18 mouse cellular contexts compared by ENCODE assay signal in genomic region chr11:77464684-77465083, GRCm38 (mm10). TPM values are rescaled to one million over a fixed set of nuclear protein-coding genes. Genes with fewer than 3 reads are reported as not detected.
A peak's percentile ranks its signal among the peaks of the same experiment; 100 is the strongest.
DNase-seq lines count a peak whose midpoint lies in the region; ATAC-seq and TF ChIP-seq lines count a peak whose summit lies in the region.
"Had no signal": no experiment of that assay in that cellular context is flagged by ENCODE, and none has a peak within 500 bp of the region (broad histone marks: within the 10 kb centered on the region; RNA-seq: fewer than 3 reads in every experiment).

No protein-coding gene starts in this region.

- H3K4me2 ChIP-seq in midbrain, embryonic 16.5 days (ENCODE audit: low read length), result no peak overlapping the region
- H3K4me2 ChIP-seq: hindbrain, embryonic 12.5 days; midbrain, embryonic 15.5 days; neural tube, embryonic 13.5 days had no signal

- in situ Hi-C loops in Patski (cut with MboI; ENCODE audit: low pct_unique_long_range_greater_than_20kb), result no loop called here

- DNase-seq in urinary bladder, adult 18-20 months (ENCODE audit: low spot score in 2 of 2), result peak; percentile 33 to 35
- no peak for DNase-seq in urinary bladder, adult 2 months (ENCODE audit: low spot score)
- DNase-seq in Patski (ENCODE audit: low read depth, low spot score), result peak; percentile 56
- peak; percentile 77 for DNase-seq in heart, postnatal 4 days
- no peak for DNase-seq in spleen, adult 18-20 months
- no peak for DNase-seq in thymus, postnatal 4 days
- DNase-seq: cerebellum, adult 8-10 months; embryo, embryonic 11 days; forebrain, postnatal 0 days; kidney, postnatal 14 days; left cerebral cortex, postnatal 4 days had no signal

- no peak for TF ChIP-seq POLR2A in embryonic fibroblast, embryonic 13.5 days (IDR thresholded peaks at IDR 0.05; ENCODE audit: low read depth, low read length)

- no peak overlapping the region for H3K4me3 ChIP-seq in embryonic fibroblast, embryonic 13.5 days (ENCODE audit: insufficient read depth, low read length)
- no peak overlapping the region for H3K4me3 ChIP-seq in midbrain, embryonic 16.5 days (ENCODE audit: low read depth, low read length)
- H3K4me3 ChIP-seq: hindbrain, embryonic 12.5 days; midbrain, embryonic 15.5 days; neural tube, embryonic 13.5 days had no signal

- peak overlapping the region; percentile 6; the same call in 1 of the 2 replicates for H3K27ac ChIP-seq in embryonic fibroblast, embryonic 13.5 days (ENCODE audit: insufficient read depth, low read length)
- H3K27ac ChIP-seq in midbrain, embryonic 16.5 days (ENCODE audit: low read length), result no peak overlapping the region
- H3K27ac ChIP-seq: hindbrain, embryonic 12.5 days; liver, embryonic 14.5 days; midbrain, embryonic 15.5 days; neural tube, embryonic 13.5 days had no signal

- peaks cover 6% of the 10 kb centered on the region; the same call in 1 of the 2 replicates for H3K4me1 ChIP-seq in embryonic fibroblast, embryonic 13.5 days (ENCODE audit: control insufficient read depth, insufficient read depth, low read length)
- H3K4me1 ChIP-seq in midbrain, embryonic 16.5 days (ENCODE audit: control insufficient read depth, insufficient read depth, low read length), result peaks cover 10% of the 10 kb centered on the region

- WGBS in midbrain, embryonic 16.5 days, result 41% methylated on average over 4 of the region's 4 CpGs

- no peak for ATAC-seq in Patski
- ATAC-seq in midbrain, embryonic 16.5 days, result no peak
- ATAC-seq: forebrain, postnatal 0 days; intestine, embryonic 16.5 days; midbrain, embryonic 15.5 days had no signal

- POLR2A ChIA-PET in Patski (lab: Charles Lee), result no interaction called here

- no peak overlapping the region for H3K9ac ChIP-seq in midbrain, embryonic 16.5 days (ENCODE audit: low read depth, low read length)
- H3K9ac ChIP-seq: forebrain, postnatal 0 days; hindbrain, embryonic 12.5 days; liver, embryonic 14.5 days; midbrain, embryonic 15.5 days; neural tube, embryonic 13.5 days had no signal

- 0 out of 2 replicates have a peak, but pooled peaks cover 3% of the 10 kb centered on the region for H3K36me3 ChIP-seq in midbrain, embryonic 16.5 days (ENCODE audit: control insufficient read depth, insufficient read depth, low read length)
- H3K36me3 ChIP-seq: hindbrain, embryonic 12.5 days; midbrain, embryonic 15.5 days; neural tube, embryonic 13.5 days had no signal

- H3K9me3 ChIP-seq in midbrain, embryonic 16.5 days (replicated peaks; ENCODE audit: control insufficient read depth, low read length, poor library complexity, severe bottlenecking), result no peaks in the 10 kb centered on the region
- H3K9me3 ChIP-seq: hindbrain, embryonic 12.5 days; midbrain, embryonic 15.5 days; neural tube, embryonic 13.5 days had no signal

- H3K27me3 ChIP-seq in Patski, result no peaks in the 10 kb centered on the region
- peaks cover 44% of the 10 kb centered on the region for H3K27me3 ChIP-seq in midbrain, embryonic 16.5 days (ENCODE audit: control insufficient read depth, insufficient read depth, low read depth, low read length)

- CTCF ChIA-PET in Patski (lab: Charles Lee), result no interaction called here

- no peak for TF ChIP-seq CTCF in Patski (IDR thresholded peaks at IDR 0.05)
- no peak for TF ChIP-seq CTCF in embryonic fibroblast, embryonic 13.5 days (IDR thresholded peaks at IDR 0.05; ENCODE audit: borderline replicate concordance, insufficient read depth, low read length)

RNA-seq across cellular contexts. Expression of gene Coro6, which starts 2.5 kb away (rescaled TPM):
- polyA plus RNA-seq in urinary bladder, adult 2 months (2012; rRNA removed), result 16.2 and 19.9 TPM in 2 replicates
- 18.0 TPM for polyA plus RNA-seq in Patski (2021)
- 2.1 and 4.7 TPM in 2 replicates for polyA plus RNA-seq in embryonic fibroblast, embryonic 13.5 days (2011; ENCODE audit: insufficient read length, low read depth, missing spikeins)
- 100 to 1,000 TPM; 190 to 194 TPM for total RNA-seq in heart, postnatal 4 days (2021)
- 0.19 and 0.39 TPM in 2 replicates for polyA plus RNA-seq in midbrain, embryonic 16.5 days (2015; fragmentation: Nextera tagmentation; extraction: Ambion mirVana)
- polyA plus RNA-seq: intestine, embryonic 16.5 days had no signal

RNA-seq across cellular contexts. Expression of gene Ankrd13b, which starts 24.8 kb away (rescaled TPM):
- 21.8 and 22.3 TPM in 2 replicates for polyA plus RNA-seq in urinary bladder, adult 2 months (2012; rRNA removed)
- polyA plus RNA-seq in Patski (2021), result 30.0 TPM
- 12.3 and 15.6 TPM in 2 replicates for polyA plus RNA-seq in embryonic fibroblast, embryonic 13.5 days (2011; ENCODE audit: insufficient read length, low read depth, missing spikeins)
- 10 to 100 TPM; 17.3 to 17.4 TPM for total RNA-seq in heart, postnatal 4 days (2021)
- 31.9 and 33.7 TPM in 2 replicates for polyA plus RNA-seq in midbrain, embryonic 16.5 days (2015; fragmentation: Nextera tagmentation; extraction: Ambion mirVana)

RNA-seq across cellular contexts. Expression of gene Git1, which starts 28.7 kb away (rescaled TPM):
- polyA plus RNA-seq in urinary bladder, adult 2 months (2012; rRNA removed), result 24.7 and 37.0 TPM in 2 replicates
- polyA plus RNA-seq in Patski (2021), result 76.8 TPM
- polyA plus RNA-seq in embryonic fibroblast, embryonic 13.5 days (2011; ENCODE audit: insufficient read length, low read depth, missing spikeins), result 37.9 and 41.2 TPM in 2 replicates
- total RNA-seq in heart, postnatal 4 days (2021), result 10 to 100 TPM; 76.8 to 81.0 TPM
- polyA plus RNA-seq in midbrain, embryonic 16.5 days (2015; fragmentation: Nextera tagmentation; extraction: Ambion mirVana), result 15.9 and 17.3 TPM in 2 replicates

RNA-seq across cellular contexts. Expression of gene Abhd15, which starts 50.2 kb away (rescaled TPM):
- polyA plus RNA-seq in urinary bladder, adult 2 months (2012; rRNA removed), result 0.71 and 1.1 TPM in 2 replicates
- 0.15 TPM for polyA plus RNA-seq in Patski (2021)
- 0.37 and 1.0 TPM in 2 replicates for polyA plus RNA-seq in embryonic fibroblast, embryonic 13.5 days (2011; ENCODE audit: insufficient read length, low read depth, missing spikeins)
- total RNA-seq in heart, postnatal 4 days (2021), result 1 to 10 TPM; 1.4 to 1.5 TPM
- 2.4 and 3.1 TPM in 2 replicates for polyA plus RNA-seq in midbrain, embryonic 16.5 days (2015; fragmentation: Nextera tagmentation; extraction: Ambion mirVana)

RNA-seq across cellular contexts. Expression of gene Trp53i13, which starts 51.1 kb away (rescaled TPM):
- 20.9 and 21.0 TPM in 2 replicates for polyA plus RNA-seq in urinary bladder, adult 2 months (2012; rRNA removed)
- polyA plus RNA-seq in Patski (2021), result 20.5 TPM
- 21.2 and 26.4 TPM in 2 replicates for polyA plus RNA-seq in embryonic fibroblast, embryonic 13.5 days (2011; ENCODE audit: insufficient read length, low read depth, missing spikeins)
- total RNA-seq in heart, postnatal 4 days (2021), result 10 to 100 TPM; 12.0 to 13.7 TPM
- 10.5 and 12.6 TPM in 2 replicates for polyA plus RNA-seq in midbrain, embryonic 16.5 days (2015; fragmentation: Nextera tagmentation; extraction: Ambion mirVana)

Comparison
In these comparisons a context has a peak if more than half of its experiments do, and no peak if none do; other contexts are left out.
1. DNase-seq: peak in urinary bladder, adult 18-20 months (2 of 2), Patski (single experiment) and heart, postnatal 4 days (single experiment); none in urinary bladder, adult 2 months (single experiment), spleen, adult 18-20 months (0 of 2) and thymus, postnatal 4 days (single experiment).